Mouse (Mus musculus) heart, adult 2 months (tissue): ENCODE data around the gene Eml6.

Experiments
- CTCF ChIP-seq: fragments of 200-600 bp; IDR thresholded peaks from 2 replicates; pipeline ENCODE4 v1.8.1; 2022; ENCODE audit warnings: antibody characterized with exemption, mild to moderate bottlenecking, moderate library complexity
- EP300 ChIP-seq: fragments of 200-500 bp; IDR thresholded peaks from 2 replicates; pipeline ENCODE4 v1.6.1; 2011; ENCODE audit warnings: low read depth, low read length, control low read depth; ENCODE audit not compliant: insufficient read depth
- POLR2A ChIP-seq: fragments of 200-500 bp; IDR thresholded peaks from 2 replicates; pipeline ENCODE4 v1.6.1; 2011; ENCODE audit warnings: mild to moderate bottlenecking, low read depth, low read length, control low read depth; ENCODE audit not compliant: insufficient read depth

DNA sequence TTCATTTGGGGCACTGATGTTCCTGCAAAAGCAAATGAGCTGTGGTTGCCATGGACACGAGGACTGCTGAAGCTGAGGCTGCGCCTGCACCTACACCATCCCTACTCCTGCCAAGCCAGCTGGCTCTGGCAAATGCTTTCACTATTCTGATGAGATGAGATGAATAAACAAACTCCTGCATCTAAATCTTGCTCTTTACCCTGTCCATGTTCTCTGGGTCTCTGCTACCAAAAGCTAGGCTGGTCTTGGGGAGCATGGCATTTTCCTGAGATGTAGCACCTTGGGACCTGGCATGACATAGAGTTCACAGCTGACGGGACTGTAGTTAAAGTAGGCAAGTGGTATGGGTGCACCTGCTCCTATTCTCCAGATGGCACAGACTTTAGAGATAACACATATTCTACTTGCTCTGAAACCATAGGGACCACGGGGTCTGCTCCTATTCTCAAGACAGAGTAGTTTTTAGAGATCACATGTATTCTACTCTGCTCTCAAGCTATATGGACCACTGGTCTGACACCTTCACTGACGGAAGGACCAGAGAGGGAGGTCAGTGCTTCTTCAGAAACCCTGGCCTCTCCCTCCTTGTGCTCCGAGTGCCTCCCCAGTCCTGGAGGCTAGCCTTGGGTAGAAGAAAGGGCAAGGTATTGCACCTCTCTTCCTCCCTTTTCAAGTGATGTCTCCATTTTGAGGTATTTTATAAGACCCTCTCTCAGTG lies 236.8 kb downstream of the Eml6 start:
- no peak for TF ChIP-seq CTCF
- no peak for TF ChIP-seq EP300
- TF ChIP-seq POLR2A, result no peak
